Mouse (Mus musculus) hindbrain, embryonic 14.5 days (tissue): Measurements from ENCODE around the gene Ppp1r8. TPM values are rescaled to one million over a fixed set of nuclear protein-coding genes. Genes with fewer than 3 reads are reported as not detected.

Experiments used
- ATAC-seq: fragments of 200-750 bp; cut with Nextera tagmentation; 2 replicates; pipeline ENCODE4 v1.8.0; 2017; ENCODE audit warnings: moderate number of reproducible peaks, mild to moderate bottlenecking, moderate TSS enrichment, moderate library complexity; ENCODE audit not compliant: low FRiP score
- DNase-seq: peaks from one replicate; pipeline ENCODE4 v3.0.0-alpha.2; 2015; ENCODE audit warnings: low spot score
- H3K27ac ChIP-seq: fragments of 300-500 bp; sonication (generic); 2 replicates; pipeline ENCODE4 v1.5.1; 2014; ENCODE audit warnings: mild to moderate bottlenecking, moderate library complexity
- H3K27me3 ChIP-seq: fragments of 300-500 bp; sonication (generic); 2 replicates; pipeline ENCODE4 v1.6.1; 2014; ENCODE audit warnings: mild to moderate bottlenecking, low read length, mixed read lengths; ENCODE audit not compliant: control insufficient read depth, insufficient read depth
- H3K36me3 ChIP-seq: fragments of 300-500 bp; sonication (generic); replicated peaks from 2 replicates; pipeline ENCODE4 v1.6.1; 2014; ENCODE audit not compliant: control insufficient read depth, insufficient read depth
- H3K4me1 ChIP-seq: fragments of 300-500 bp; sonication (generic); replicated peaks from 2 replicates; pipeline ENCODE4 v1.6.1; 2014; ENCODE audit warnings: antibody characterized with exemption, low read length, mixed read lengths; ENCODE audit not compliant: control insufficient read depth, insufficient read depth
- H3K4me2 ChIP-seq: fragments of 300-500 bp; sonication (generic); replicated peaks from 2 replicates; pipeline ENCODE4 v1.6.1; 2014; ENCODE audit warnings: mild to moderate bottlenecking, moderate library complexity
- H3K4me3 ChIP-seq: fragments of 300-500 bp; sonication (generic); replicated peaks from 2 replicates; pipeline ENCODE4 v1.5.1; 2014; ENCODE audit warnings: mild to moderate bottlenecking, low read length
- H3K9ac ChIP-seq: fragments of 300-500 bp; sonication (generic); 2 replicates; pipeline ENCODE4 v1.6.1; 2014
- H3K9me3 ChIP-seq: fragments of 300-500 bp; sonication (generic); 2 replicates; pipeline ENCODE4 v1.6.1; 2016; ENCODE audit warnings: low read length; ENCODE audit not compliant: control insufficient read depth
- WGBS: fragments of 180-500 bp; shearing (Covaris S2); extraction: QIAGEN DNeasy Blood & Tissue Kit; methylation state at CpG from one replicate; pipeline ENCODE4 v1.1.7; 2014; 5-methylcytosine and 5-hydroxymethylcytosine counted together
- polyA plus RNA-seq: library from polyadenylated mRNA; unstranded; fragments of >200 nt; fragmentation: Nextera tagmentation; extraction: Ambion mirVana; gene quantifications from 2 replicates; pipeline ENCODE4 v1.2.1, GENCODE M21; 2014

The Ppp1r8 gene
- polyA plus RNA-seq = 49.3 and 62.7 TPM in 2 replicates

GRCm38 (mm10) chr4:132842970-132843704 lies at the start of gene Ppp1r8:
Gene Ppp1r8, minus strand, starts transcription at chr4:132843169.
- WGBS = under 1% methylated on average over 40 of the region's 40 CpGs
- peak; percentile 99 for ATAC-seq
- peak within 1 kb of the TSS; percentile 78 for H3K4me3 ChIP-seq

GRCm38 (mm10) chr4:132884844-132885374 lies 41.9 kb upstream of the Ppp1r8 start:
- Histone ChIP-seq H3K9ac (peak overlapping the region; percentile 97), H3K4me1 (peaks cover 19% of the 10 kb centered on the region), H3K27me3 (no peaks in the 10 kb centered on the region), H3K36me3 (peaks cover 9% of the 10 kb centered on the region; the same call in 1 of the 2 replicates), H3K27ac (peak overlapping the region; percentile 76), H3K4me2 (peak overlapping the region; percentile 75), H3K4me3 (peak overlapping the region; percentile 99), H3K9me3 (no peaks in the 10 kb centered on the region)
- ATAC-seq = no peak
- no peak for DNase-seq
- 13% methylated on average over 9 of the region's 9 CpGs for WGBS

More at GRCm38 (mm10) chr4:132842970-132843704, at the start of gene Ppp1r8:
- peak within 1 kb of the TSS; percentile 85 for H3K27ac ChIP-seq
- no peaks in the 10 kb centered on the region for H3K27me3 ChIP-seq
- no peaks in the 10 kb centered on the region for H3K9me3 ChIP-seq
- peaks cover 17% of the 10 kb centered on the region for H3K4me1 ChIP-seq
- H3K4me2 ChIP-seq = peak within 1 kb of the TSS; percentile 81
- peaks cover 33% of the 10 kb centered on the region for H3K36me3 ChIP-seq
- DNase-seq = peak; percentile 94
- H3K9ac ChIP-seq = peak within 1 kb of the TSS; percentile 80

GRCm38 (mm10) chr4:132884064-132884843 lies 41.3 kb upstream of the Ppp1r8 start, which contains the start of gene Stx12:
Gene Stx12, minus strand, starts transcription at chr4:132884509.
- Histone ChIP-seq H3K27me3 (no peaks in the 10 kb centered on the region), H3K36me3 (peaks cover 12% of the 10 kb centered on the region; the same call in 1 of the 2 replicates), H3K4me1 (peaks cover 19% of the 10 kb centered on the region), H3K4me3 (peak within 1 kb of the TSS; percentile 99), H3K9me3 (no peaks in the 10 kb centered on the region), H3K4me2 (peak within 1 kb of the TSS; percentile 75), H3K27ac (peak within 1 kb of the TSS; percentile 84), H3K9ac (peak within 1 kb of the TSS; percentile 97)
- peak; percentile 95 for ATAC-seq
- whole genome bisulfite sequencing = under 1% methylated on average over 72 of the region's 72 CpGs
- DNase-seq = peak; percentile 93

- H3K4me3 ChIP-seq = peak overlapping the region; percentile 99
- no peaks in the 10 kb centered on the region for H3K27me3 ChIP-seq
- H3K4me1 ChIP-seq = peaks cover 19% of the 10 kb centered on the region
- H3K9ac ChIP-seq = peak overlapping the region; percentile 97
- 4% methylated on average over 21 of the region's 21 CpGs for WGBS
- no peaks in the 10 kb centered on the region for H3K9me3 ChIP-seq
- H3K4me2 ChIP-seq = peak overlapping the region; percentile 75
- peak overlapping the region; percentile 84 for H3K27ac ChIP-seq
- DNase-seq = no peak
- no peak; the same call in 1 of the 2 replicates for ATAC-seq
- H3K36me3 ChIP-seq = peaks cover 12% of the 10 kb centered on the region; the same call in 1 of the 2 replicates
Measured at GRCm38 (mm10) chr4:132883561-132884063, 40.6 kb upstream of the Ppp1r8 start.

GRCm38 (mm10) chr4:132874363-132875097 lies 31.6 kb upstream of the Ppp1r8 start:
- Histone ChIP-seq H3K9ac (no peak overlapping the region), H3K4me1 (no peaks in the 10 kb centered on the region)

GRCm38 (mm10) chr4:132873481-132874362 lies 30.8 kb upstream of the Ppp1r8 start:
- DNase-seq = no peak
- no peak for ATAC-seq
- no peak overlapping the region for H3K4me3 ChIP-seq
- H3K4me2 ChIP-seq = no peak overlapping the region
- no peaks in the 10 kb centered on the region for H3K27me3 ChIP-seq
- WGBS = 91% methylated on average over 11 of the region's 11 CpGs
- no peak overlapping the region for H3K9ac ChIP-seq
- H3K9me3 ChIP-seq = no peaks in the 10 kb centered on the region
- H3K27ac ChIP-seq = no peak overlapping the region
- H3K36me3 ChIP-seq = peaks cover 38% of the 10 kb centered on the region
- H3K4me1 ChIP-seq = no peaks in the 10 kb centered on the region

More at GRCm38 (mm10) chr4:132874363-132875097, 31.6 kb upstream of the Ppp1r8 start:
- Histone ChIP-seq H3K9me3 (no peaks in the 10 kb centered on the region), H3K4me2 (no peak overlapping the region), H3K36me3 (peaks cover 33% of the 10 kb centered on the region), H3K27me3 (no peaks in the 10 kb centered on the region), H3K27ac (no peak overlapping the region), H3K4me3 (no peak overlapping the region)
- no peak for DNase-seq
- ATAC-seq = no peak
- 96% methylated on average over 7 of the region's 7 CpGs for WGBS

GRCm38 (mm10) chr4:132871116-132871515 lies 28.1 kb upstream of the Ppp1r8 start:
- ATAC-seq = no peak
- no peak overlapping the region for H3K4me3 ChIP-seq
- no peaks in the 10 kb centered on the region for H3K27me3 ChIP-seq
- H3K9ac ChIP-seq = no peak overlapping the region
- no peaks in the 10 kb centered on the region for H3K9me3 ChIP-seq
- no peak for DNase-seq
- H3K4me2 ChIP-seq = no peak overlapping the region
- WGBS = 96% methylated on average over 3 of the region's 3 CpGs
- H3K36me3 ChIP-seq = peaks cover 64% of the 10 kb centered on the region
- no peaks in the 10 kb centered on the region for H3K4me1 ChIP-seq
- H3K27ac ChIP-seq = no peak overlapping the region

GRCm38 (mm10) chr4:132864856-132865255 lies 21.9 kb upstream of the Ppp1r8 start:
- no peak overlapping the region for H3K4me3 ChIP-seq
- H3K4me1 ChIP-seq = no peaks in the 10 kb centered on the region
- no peak overlapping the region for H3K27ac ChIP-seq
- no peak overlapping the region for H3K4me2 ChIP-seq
- peaks cover 93% of the 10 kb centered on the region for H3K36me3 ChIP-seq
- no peaks in the 10 kb centered on the region for H3K27me3 ChIP-seq
- no peak overlapping the region for H3K9ac ChIP-seq
- DNase-seq = no peak
- no peaks in the 10 kb centered on the region for H3K9me3 ChIP-seq
- WGBS = 98% methylated on average over 2 of the region's 2 CpGs
- no peak for ATAC-seq
